Mouse (Mus musculus) intestine, embryonic 16.5 days (tissue): Measurements from ENCODE around the gene Gm14597. TPM values are rescaled to one million over a fixed set of nuclear protein-coding genes. Genes with fewer than 3 reads are reported as not detected.
"Not testable (repeated sequence)": the region's sequence is repeated elsewhere in the genome, so short reads cannot be mapped to it uniquely, and the experiment has no call there.

Experiments used
- ATAC-seq: fragments of 200-750 bp; cut with Nextera tagmentation; 2 replicates; pipeline ENCODE4 v1.8.0; 2017; ENCODE audit warnings: moderate TSS enrichment, moderate library complexity
- H3K27ac ChIP-seq: fragments of 300-500 bp; sonication (generic); 2 replicates; pipeline ENCODE4 v1.5.1; 2014; ENCODE audit warnings: mild to moderate bottlenecking, low read length
- H3K27me3 ChIP-seq: fragments of 300-500 bp; sonication (generic); replicated peaks from 2 replicates; pipeline ENCODE4 v1.6.1; 2014; ENCODE audit warnings: low read length, control low read depth, mixed read lengths; ENCODE audit not compliant: control insufficient read depth, insufficient read depth
- H3K36me3 ChIP-seq: fragments of 300-500 bp; sonication (generic); 2 replicates; pipeline ENCODE4 v1.6.1; 2014; ENCODE audit warnings: low read length, control low read depth; ENCODE audit not compliant: control insufficient read depth, insufficient read depth
- H3K4me1 ChIP-seq: fragments of 300-500 bp; sonication (generic); 2 replicates; pipeline ENCODE4 v1.6.1; 2014; ENCODE audit warnings: low read length, control low read depth, mixed read lengths; ENCODE audit not compliant: control insufficient read depth, insufficient read depth
- H3K4me2 ChIP-seq: fragments of 300-500 bp; sonication (generic); 2 replicates; pipeline ENCODE4 v1.6.1; 2014; ENCODE audit warnings: low read depth, low read length, control low read depth
- H3K4me3 ChIP-seq: fragments of 300-500 bp; sonication (generic); 2 replicates; pipeline ENCODE4 v1.5.1; 2014; ENCODE audit warnings: mild to moderate bottlenecking, low read length
- H3K9ac ChIP-seq: fragments of 300-500 bp; sonication (generic); 2 replicates; pipeline ENCODE4 v1.6.1; 2014; ENCODE audit warnings: low read depth, low read length
- H3K9me3 ChIP-seq: fragments of 300-500 bp; sonication (generic); 2 replicates; pipeline ENCODE4 v1.6.1; 2016; ENCODE audit warnings: low read length, control low read depth; ENCODE audit not compliant: control insufficient read depth
- WGBS: fragments of 180-500 bp; shearing (Covaris S2); extraction: QIAGEN DNeasy Blood & Tissue Kit; methylation state at CpG from one replicate; pipeline ENCODE4 v1.1.7; 2014; 5-methylcytosine and 5-hydroxymethylcytosine counted together
- polyA plus RNA-seq: library from polyadenylated mRNA; unstranded; fragments of >200 nt; fragmentation: Nextera tagmentation; extraction: Ambion mirVana; gene quantifications from 2 replicates; pipeline ENCODE4 v1.2.1, GENCODE M21; 2015

Gm14597 gene
- polyA plus RNA-seq, 1 experiment from 2014 or later: not detected

DNA sequence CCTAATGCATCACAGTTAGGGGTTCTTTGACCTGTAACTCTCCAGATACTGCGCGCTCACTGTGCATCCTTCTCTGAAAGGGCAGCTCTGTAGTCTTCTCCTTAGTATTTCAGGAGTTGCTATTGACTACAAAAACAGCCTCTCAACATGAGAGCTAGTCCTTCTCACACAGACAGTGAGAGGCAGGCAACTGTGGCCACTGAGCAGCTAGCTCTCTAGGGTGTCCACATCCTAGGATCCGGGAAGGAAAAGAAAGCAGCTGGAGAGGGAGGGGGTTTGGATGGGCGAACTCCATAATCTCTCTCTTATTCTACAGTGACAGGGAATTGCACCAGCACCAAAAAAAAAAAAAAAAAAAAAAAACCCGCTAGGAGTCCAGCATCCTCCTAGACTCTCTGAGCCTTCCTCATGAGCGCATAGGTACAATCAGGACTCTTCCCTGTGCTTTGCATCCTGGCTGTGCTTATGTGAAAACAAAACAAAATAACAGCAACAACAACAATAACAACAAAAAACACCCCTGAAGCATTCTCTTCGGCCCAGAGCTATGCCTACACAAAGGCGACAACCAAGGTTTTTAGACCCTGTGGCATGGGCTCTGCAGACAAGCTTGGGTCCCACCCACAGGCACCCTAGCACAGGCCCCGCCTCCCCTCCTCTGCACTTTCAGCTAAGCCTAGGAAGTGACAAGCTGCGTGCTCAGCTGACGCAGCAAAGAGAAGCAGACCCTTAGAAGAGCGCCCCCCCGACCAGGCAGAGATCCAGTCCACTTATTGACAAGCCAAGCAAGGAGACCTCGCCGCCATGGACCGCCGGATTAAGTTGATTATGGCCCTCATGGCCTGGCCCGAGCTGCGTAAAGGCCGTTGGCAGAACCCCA is 1.3 kb downstream of the Gm14597 start, which contains the start of gene Rtl8c:
Rtl8c (plus strand) TSS at position 791 of the 880 bp plus-strand sequence.
- Histone ChIP-seq H3K9me3 (no peaks in the 10 kb centered on the region), H3K4me1 (no peaks in the 10 kb centered on the region), H3K9ac (peak within 1 kb of the TSS; percentile 55), H3K4me2 (peak within 1 kb of the TSS; percentile 55), H3K27me3 (no peaks in the 10 kb centered on the region), H3K4me3 (peak within 1 kb of the TSS; percentile 48), H3K27ac (no peak within 1 kb of the TSS), H3K36me3 (no peaks in the 10 kb centered on the region)
- 27% methylated on average over 20 of the region's 20 CpGs for whole genome bisulfite sequencing
- peak; percentile 88 for ATAC-seq

DNA sequence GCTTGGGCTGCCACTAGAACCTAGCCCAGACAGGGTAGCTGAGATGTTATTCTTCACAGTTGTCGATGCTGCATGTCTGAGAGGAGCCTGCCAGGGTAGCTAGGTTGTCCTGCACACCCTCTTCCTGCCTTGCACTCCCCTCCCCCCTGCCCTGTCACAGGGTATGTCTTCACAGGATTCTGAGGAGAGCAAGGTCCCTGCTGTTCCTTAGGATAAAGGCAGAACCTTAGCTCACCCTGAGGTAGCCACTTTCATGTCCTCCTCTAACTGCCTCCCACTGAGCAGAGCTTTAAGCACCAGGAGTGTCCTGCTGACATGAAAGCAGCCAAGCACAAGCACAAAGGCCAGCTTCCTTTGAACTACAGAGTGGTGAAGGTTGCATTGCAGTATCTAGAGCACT is 2.6 kb downstream of the Gm14597 start:
- not testable (repeated sequence) for H3K9me3 ChIP-seq, H3K4me2 ChIP-seq, H3K4me1 ChIP-seq, H3K9ac ChIP-seq, ATAC-seq, H3K36me3 ChIP-seq, H3K4me3 ChIP-seq, H3K27ac ChIP-seq, H3K27me3 ChIP-seq
- WGBS: 35% methylated on average over 1 of the region's 1 CpGs

DNA sequence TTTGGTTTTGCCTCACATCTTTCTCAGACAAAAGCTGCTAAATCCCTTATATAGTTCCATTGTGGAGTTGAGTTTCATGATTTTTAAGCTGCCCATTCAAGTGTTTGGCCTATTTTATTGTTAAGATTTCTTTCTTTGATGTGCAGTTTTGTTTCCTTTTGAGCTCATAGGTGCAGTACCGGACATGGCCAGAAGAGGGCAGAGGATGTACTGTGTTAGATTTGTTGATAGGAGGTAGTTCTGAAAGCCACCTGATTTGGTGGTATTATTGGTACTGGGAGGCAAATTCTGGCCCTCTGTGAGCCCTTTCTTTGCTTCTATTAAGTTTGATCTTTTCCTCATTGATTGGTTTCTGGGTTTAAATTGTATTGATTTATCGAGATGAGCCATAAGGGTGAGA is 8.8 kb downstream of the Gm14597 start:
- not testable (repeated sequence) for H3K9me3 ChIP-seq, H3K4me1 ChIP-seq, H3K27me3 ChIP-seq, H3K9ac ChIP-seq, ATAC-seq, H3K27ac ChIP-seq, H3K4me3 ChIP-seq, H3K4me2 ChIP-seq, H3K36me3 ChIP-seq
- WGBS: 13% methylated on average over 1 of the region's 2 CpGs

DNA sequence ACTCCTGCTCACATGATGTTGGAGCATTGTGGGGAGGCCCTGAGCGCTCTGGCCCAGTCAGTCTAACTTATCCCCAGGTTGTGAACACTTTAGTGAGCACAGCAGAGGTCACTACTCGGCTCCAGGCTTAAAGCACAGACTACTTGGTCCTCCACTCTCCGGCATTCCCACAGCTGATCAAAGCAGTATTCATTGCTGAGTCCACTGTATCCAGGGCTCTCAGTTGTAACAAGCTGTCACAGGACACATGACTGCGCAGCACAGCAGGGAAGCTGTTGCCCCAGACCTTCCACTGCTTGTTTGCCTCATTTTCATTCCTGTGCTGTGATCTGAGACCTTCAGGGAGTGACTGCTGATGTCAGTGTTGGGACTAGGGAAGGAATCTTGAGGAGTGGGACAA is 25.4 kb downstream of the Gm14597 start:
- H3K4me1 ChIP-seq, H3K9me3 ChIP-seq, H3K27me3 ChIP-seq, ATAC-seq, H3K36me3 ChIP-seq, H3K4me2 ChIP-seq, H3K27ac ChIP-seq, H3K9ac ChIP-seq, H3K4me3 ChIP-seq: not testable (repeated sequence)
- WGBS: 54% methylated on average over 3 of the region's 4 CpGs

GRCm38 (mm10) chrX:53581407-53581806 is 27.4 kb downstream of the Gm14597 start:
- peak; percentile 44; the same call in 1 of the 2 replicates for ATAC-seq
- 65% methylated on average over 2 of the region's 4 CpGs for WGBS
- not testable (repeated sequence) for H3K4me2 ChIP-seq, H3K9me3 ChIP-seq, H3K36me3 ChIP-seq, H3K9ac ChIP-seq, H3K4me3 ChIP-seq, H3K27ac ChIP-seq, H3K27me3 ChIP-seq, H3K4me1 ChIP-seq

DNA sequence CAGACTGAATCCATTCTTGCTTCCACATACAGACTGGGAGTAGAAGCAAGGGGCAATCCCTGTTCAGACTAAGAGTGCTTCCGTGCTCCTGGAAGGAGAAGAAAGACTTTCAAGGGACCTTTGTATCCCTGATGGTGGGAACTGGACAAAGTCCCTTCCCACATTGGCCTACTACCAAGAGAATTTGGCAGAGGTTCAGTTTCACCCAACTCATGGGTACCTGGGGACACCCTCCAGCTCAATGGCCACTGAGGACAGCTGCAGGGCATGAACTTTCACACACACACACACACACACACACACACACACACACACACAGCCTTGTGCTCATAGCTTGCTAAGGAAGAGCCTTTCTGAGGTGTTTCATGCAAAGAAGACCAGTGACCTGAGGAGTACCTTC is 29.5 kb downstream of the Gm14597 start:
- Histone ChIP-seq H3K4me1 (no peaks in the 10 kb centered on the region), H3K9ac (no peak overlapping the region), H3K4me2 (no peak overlapping the region), H3K4me3 (no peak overlapping the region), H3K27ac (no peak overlapping the region), H3K36me3 (no peaks in the 10 kb centered on the region), H3K27me3 (no peaks in the 10 kb centered on the region), H3K9me3 (no peaks in the 10 kb centered on the region)
- WGBS: 80% methylated on average over 1 of the region's 1 CpGs
- ATAC-seq: no peak

Other genes with a start within 250 kb of the Gm14597 start
- gene Mospd1, start 238.5 kb downstream of the Gm14597 start, polyA plus RNA-seq: 44.3 and 52.2 TPM in 2 replicates
- not detected in 2 replicates for gene Etd, start 174.1 kb downstream of the Gm14597 start, polyA plus RNA-seq
- 26.2 and 30.7 TPM in 2 replicates for gene Rtl8c, start 947 bp downstream of the Gm14597 start, polyA plus RNA-seq
- 43.8 and 44.8 TPM in 2 replicates for gene Rtl8a, start 34.7 kb upstream of the Gm14597 start, polyA plus RNA-seq
- gene Rtl8b, start 61.4 kb upstream of the Gm14597 start, polyA plus RNA-seq: 35.4 TPM in 2 replicates
- 0.12 TPM in 1 of 2 replicates, not detected in the other for gene 4930502E18Rik, start 115.8 kb upstream of the Gm14597 start, polyA plus RNA-seq
- 0.18 TPM in 1 of 2 replicates, not detected in the other for gene 1700013H16Rik, start 148.9 kb upstream of the Gm14597 start, polyA plus RNA-seq
- gene Zfp36l3, start 167.4 kb upstream of the Gm14597 start, polyA plus RNA-seq: not detected in 2 replicates
- gene Xlr, start 188.7 kb upstream of the Gm14597 start, polyA plus RNA-seq: 1.6 and 2.2 TPM in 2 replicates